Mouse (Mus musculus): ENCODE measurements around the gene Tmem256. TPM values are rescaled to one million over a fixed set of nuclear protein-coding genes. Genes with fewer than 3 reads are reported as not detected.

Gene Tmem256
- polyA plus RNA-seq, 2 experiments, result 197 to 384 TPM

- Histone ChIP-seq H3K4me2 (ENCODE audit: low read depth) (peak within 1 kb of the TSS; percentile 88), H3K36me3 (replicated peaks; ENCODE audit: control insufficient read depth, insufficient read depth, low read depth) (no peaks in the 10 kb centered on the region), H3K4me3 (ENCODE audit: insufficient read depth in 1 of 2, low read depth in 2 of 2, low read length in 2 of 2) (peak within 1 kb of the TSS; percentile 45 to 53), H3K9me3 (ENCODE audit: control insufficient read depth, low read length) (no peaks in the 10 kb centered on the region), H3K27ac (no peak within 1 kb of the TSS), H3K4me1 (replicated peaks; ENCODE audit: control insufficient read depth in 2 of 2, insufficient read depth in 2 of 2, low read length in 1 of 2) (peaks cover 5 to 8% of the 10 kb centered on the region in 2 experiments; a peak in 3 of 4 replicates), H3K27me3 (ENCODE audit: control insufficient read depth, insufficient read depth, low read length) (peaks cover 42% of the 10 kb centered on the region), H3K9ac (replicated peaks) (peak within 1 kb of the TSS; percentile 31; the same call in 1 of the 2 replicates)
- WGBS (ENCODE audit: insufficient replicate concordance), result under 1% methylated on average over 52 of the region's 52 CpGs
- DNase-seq (ENCODE audit: low read depth in 3 of 3, low spot score in 3 of 3), result peak; percentile 97 to 98 (median 97)
- ATAC-seq (ENCODE audit: insufficient read depth), result peak; percentile 100
- TF ChIP-seq CTCF (IDR thresholded peaks at IDR 0.05; ENCODE audit: low read depth) (peak; percentile 19; the same call in 1 of the 2 replicates), EP300 (IDR thresholded peaks at IDR 0.05; ENCODE audit: low read depth) (no peak)
These were observed 42.9 kb upstream of the Tmem256 start, which contains the start of gene Chrnb1 for GRCm38 (mm10) chr11:69795168-69795982. Gene Chrnb1, minus strand, starts transcription at chr11:69795943.

DNA sequence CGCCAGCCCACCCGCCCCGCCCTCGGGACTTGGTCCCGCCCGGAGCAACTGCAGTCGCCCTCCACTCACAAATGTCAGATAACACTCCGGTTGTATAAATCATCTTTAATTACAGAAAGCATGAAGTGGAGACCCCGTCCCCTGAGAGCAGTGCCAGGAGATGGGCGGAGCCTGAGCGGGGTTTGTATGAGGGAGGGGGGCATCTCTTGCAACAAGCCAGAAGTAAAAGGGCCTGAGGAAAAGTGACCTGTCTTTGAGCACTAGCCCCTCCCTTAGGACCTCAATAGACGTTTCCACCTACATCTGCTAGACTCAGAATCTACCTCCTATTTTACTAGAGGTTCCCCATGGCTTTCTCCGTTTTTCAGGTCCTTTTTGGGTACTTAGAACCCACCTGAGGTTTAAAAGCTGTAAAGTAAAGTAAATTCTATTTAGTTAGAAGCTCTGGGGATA is 42.3 kb upstream of the Tmem256 start:
- WGBS (ENCODE audit: insufficient replicate concordance), result 3% methylated on average over 13 of the region's 13 CpGs
- H3K27ac ChIP-seq, result no peak overlapping the region
- H3K9ac ChIP-seq (replicated peaks), result peak overlapping the region; percentile 31; the same call in 1 of the 2 replicates
- H3K4me3 ChIP-seq (ENCODE audit: insufficient read depth in 1 of 2, low read depth in 2 of 2, low read length in 2 of 2), result peak overlapping the region in 1 of 2 experiments; percentile 53; a peak in 2 of 4 replicates
- H3K36me3 ChIP-seq (replicated peaks; ENCODE audit: control insufficient read depth, insufficient read depth, low read depth), result no peaks in the 10 kb centered on the region
- peaks cover 5 to 8% of the 10 kb centered on the region in 2 experiments; a peak in 3 of 4 replicates for H3K4me1 ChIP-seq (replicated peaks; ENCODE audit: control insufficient read depth in 2 of 2, insufficient read depth in 2 of 2, low read length in 1 of 2)
- peaks cover 48% of the 10 kb centered on the region for H3K27me3 ChIP-seq (ENCODE audit: control insufficient read depth, insufficient read depth, low read length)
- DNase-seq (ENCODE audit: low read depth in 3 of 3, low spot score in 3 of 3) (no peak), ATAC-seq (ENCODE audit: insufficient read depth) (no peak)
- no peaks in the 10 kb centered on the region for H3K9me3 ChIP-seq (ENCODE audit: control insufficient read depth, low read length)
- TF ChIP-seq EP300 (IDR thresholded peaks at IDR 0.05; ENCODE audit: low read depth) (no peak), CTCF (IDR thresholded peaks at IDR 0.05; ENCODE audit: low read depth) (no peak)
- H3K4me2 ChIP-seq (ENCODE audit: low read depth), result peak overlapping the region; percentile 88

DNA sequence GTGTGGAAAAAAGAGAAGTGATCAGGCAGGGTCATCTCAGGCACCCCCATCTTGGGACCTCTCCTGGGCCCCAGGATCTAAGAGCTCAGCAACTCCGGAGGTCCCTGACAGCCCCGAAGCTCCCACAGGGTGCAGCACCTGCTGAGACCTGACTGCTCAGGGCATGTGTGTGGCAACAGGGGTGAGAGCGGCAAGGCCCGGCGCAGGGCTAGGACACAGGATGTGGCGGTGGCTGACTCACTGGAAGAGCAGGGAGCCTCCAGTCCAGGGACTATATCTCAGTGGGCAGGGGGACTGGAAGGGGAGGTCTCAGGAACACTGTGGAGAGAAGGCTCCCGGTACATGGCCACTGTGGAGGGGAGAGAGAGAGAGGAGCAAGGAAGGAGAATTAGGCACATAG is 40.4 kb upstream of the Tmem256 start:
- WGBS (ENCODE audit: insufficient replicate concordance), result 59% methylated on average over 7 of the region's 7 CpGs
- Histone ChIP-seq H3K27me3 (ENCODE audit: control insufficient read depth, insufficient read depth, low read length) (peaks cover 67% of the 10 kb centered on the region), H3K4me2 (ENCODE audit: low read depth) (no peak overlapping the region), H3K36me3 (replicated peaks; ENCODE audit: control insufficient read depth, insufficient read depth, low read depth) (no peaks in the 10 kb centered on the region), H3K27ac (no peak overlapping the region), H3K9me3 (ENCODE audit: control insufficient read depth, low read length) (no peaks in the 10 kb centered on the region), H3K4me1 (replicated peaks; ENCODE audit: control insufficient read depth in 2 of 2, insufficient read depth in 2 of 2, low read length in 1 of 2) (peaks cover 5 to 8% of the 10 kb centered on the region in 2 experiments; a peak in 3 of 4 replicates), H3K4me3 (ENCODE audit: insufficient read depth in 1 of 2, low read depth in 2 of 2, low read length in 2 of 2) (no peak overlapping the region), H3K9ac (replicated peaks) (no peak overlapping the region)
- DNase-seq (ENCODE audit: low read depth in 3 of 3, low spot score in 3 of 3) (no peak), ATAC-seq (ENCODE audit: insufficient read depth) (no peak)
- TF ChIP-seq CTCF (IDR thresholded peaks at IDR 0.05; ENCODE audit: low read depth) (no peak), EP300 (IDR thresholded peaks at IDR 0.05; ENCODE audit: low read depth) (no peak)

DNA sequence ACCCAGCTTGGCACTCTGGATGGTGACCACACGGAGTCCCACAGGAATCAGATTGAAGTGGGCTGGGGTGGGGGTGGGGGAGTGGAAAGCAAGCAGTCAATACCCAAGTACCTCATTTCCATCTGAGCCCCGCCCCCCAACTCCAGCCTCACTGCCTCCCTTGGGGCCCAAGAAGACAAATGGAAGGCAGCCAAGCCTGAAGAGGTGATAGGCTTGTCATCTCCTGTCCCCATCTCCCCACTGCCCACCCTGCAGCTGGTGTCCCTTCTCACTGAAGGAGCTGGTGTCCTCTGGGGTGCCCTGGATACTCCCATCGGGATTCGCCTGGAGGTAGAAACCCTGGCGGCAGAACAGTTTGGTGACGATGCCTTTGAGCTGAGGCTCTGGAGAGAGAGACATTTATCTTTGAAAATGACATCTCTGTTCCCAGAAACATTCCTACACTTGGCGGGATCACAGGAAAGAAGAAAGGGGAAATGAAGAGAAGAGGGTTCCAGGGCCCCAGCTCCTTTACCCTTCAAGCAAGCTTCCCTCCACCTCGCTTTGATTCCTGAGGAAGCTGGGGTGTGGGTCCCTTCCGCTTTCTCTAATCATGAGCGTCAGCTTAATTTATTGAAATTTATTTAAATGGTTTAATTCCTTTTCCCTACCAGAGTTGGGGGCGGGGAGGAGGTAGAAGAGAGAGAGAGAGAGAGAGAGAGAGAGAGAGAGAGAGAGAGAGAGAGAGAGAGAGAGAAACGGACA is 38.7 kb upstream of the Tmem256 start:
- H3K4me1 ChIP-seq (replicated peaks; ENCODE audit: control insufficient read depth in 2 of 2, insufficient read depth in 2 of 2, low read length in 1 of 2), result peaks cover 5 to 8% of the 10 kb centered on the region in 2 experiments; a peak in 3 of 4 replicates

GRCm38 (mm10) chr11:69800138-69800391 is 38.2 kb upstream of the Tmem256 start:
- Histone ChIP-seq H3K9ac (replicated peaks) (no peak overlapping the region), H3K36me3 (replicated peaks; ENCODE audit: control insufficient read depth, insufficient read depth, low read depth) (no peaks in the 10 kb centered on the region), H3K4me3 (ENCODE audit: insufficient read depth in 1 of 2, low read depth in 2 of 2, low read length in 2 of 2) (no peak overlapping the region), H3K4me2 (ENCODE audit: low read depth) (peak overlapping the region; percentile 51; the same call in 1 of the 2 replicates), H3K27me3 (ENCODE audit: control insufficient read depth, insufficient read depth, low read length) (peaks cover 89% of the 10 kb centered on the region), H3K9me3 (ENCODE audit: control insufficient read depth, low read length) (no peaks in the 10 kb centered on the region), H3K4me1 (replicated peaks; ENCODE audit: control insufficient read depth in 2 of 2, insufficient read depth in 2 of 2, low read length in 1 of 2) (peaks cover 2 to 5% of the 10 kb centered on the region in 2 experiments; a peak in 3 of 4 replicates), H3K27ac (no peak overlapping the region)
- no peak for ATAC-seq (ENCODE audit: insufficient read depth)
- TF ChIP-seq EP300 (IDR thresholded peaks at IDR 0.05; ENCODE audit: low read depth) (no peak), CTCF (IDR thresholded peaks at IDR 0.05; ENCODE audit: low read depth) (no peak)
- 2% methylated on average over 11 of the region's 11 CpGs for WGBS (ENCODE audit: insufficient replicate concordance)
- DNase-seq (ENCODE audit: low read depth in 3 of 3, low spot score in 3 of 3), result no peak

More for the DNA sequence above, 38.7 kb upstream of the Tmem256 start:
- no peak overlapping the region for H3K9ac ChIP-seq (replicated peaks)
- H3K27me3 ChIP-seq (ENCODE audit: control insufficient read depth, insufficient read depth, low read length), result peaks cover 84% of the 10 kb centered on the region
- no peak for DNase-seq (ENCODE audit: low read depth in 3 of 3, low spot score in 3 of 3)
- no peak for TF ChIP-seq EP300 (IDR thresholded peaks at IDR 0.05; ENCODE audit: low read depth)
- no peak for TF ChIP-seq CTCF (IDR thresholded peaks at IDR 0.05; ENCODE audit: low read depth)
- no peak for ATAC-seq (ENCODE audit: insufficient read depth)
- H3K9me3 ChIP-seq (ENCODE audit: control insufficient read depth, low read length), result no peaks in the 10 kb centered on the region
- WGBS (ENCODE audit: insufficient replicate concordance), result 33% methylated on average over 12 of the region's 12 CpGs
- no peak overlapping the region for H3K4me2 ChIP-seq (ENCODE audit: low read depth)
- no peaks in the 10 kb centered on the region for H3K36me3 ChIP-seq (replicated peaks; ENCODE audit: control insufficient read depth, insufficient read depth, low read depth)
- H3K27ac ChIP-seq, result no peak overlapping the region
- H3K4me3 ChIP-seq (ENCODE audit: insufficient read depth in 1 of 2, low read depth in 2 of 2, low read length in 2 of 2), result no peak overlapping the region

Measured in liver, embryonic 14.5 days (tissue).